Mouse (Mus musculus) kidney, adult 9 months (tissue): ENCODE measurements at regions not wholly inside any gene's neighbourhood (a gene's known extent, or its start where the extent isn't known, plus 50 kb on each side); places are given as distances from the start of the nearest gene placed in this dataset.

ENCODE experiments used
- DNase-seq: peaks from one replicate; pipeline ENCODE4 v3.0.0; 2022

DNA sequence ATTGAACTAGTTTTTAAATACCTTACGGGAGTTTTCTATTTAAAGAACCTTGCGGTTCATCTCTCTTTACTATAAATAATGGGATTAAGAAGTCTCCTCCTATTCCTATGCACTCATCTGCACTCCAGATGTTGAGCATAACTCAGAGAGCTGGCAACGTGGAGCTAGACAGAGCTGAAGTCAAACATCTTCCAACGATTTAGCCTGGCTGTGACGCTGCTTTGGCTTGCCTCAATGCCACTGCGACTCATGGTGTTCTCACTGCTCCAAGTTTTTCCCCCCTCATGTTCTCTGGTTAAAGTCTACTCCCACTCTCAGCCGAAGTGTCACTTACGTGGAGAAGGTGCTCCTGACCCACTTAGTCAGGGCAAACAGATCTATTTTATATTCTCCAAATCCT, 277.3 kb upstream of the Gjb5 start:
- no peak for DNase-seq

DNA sequence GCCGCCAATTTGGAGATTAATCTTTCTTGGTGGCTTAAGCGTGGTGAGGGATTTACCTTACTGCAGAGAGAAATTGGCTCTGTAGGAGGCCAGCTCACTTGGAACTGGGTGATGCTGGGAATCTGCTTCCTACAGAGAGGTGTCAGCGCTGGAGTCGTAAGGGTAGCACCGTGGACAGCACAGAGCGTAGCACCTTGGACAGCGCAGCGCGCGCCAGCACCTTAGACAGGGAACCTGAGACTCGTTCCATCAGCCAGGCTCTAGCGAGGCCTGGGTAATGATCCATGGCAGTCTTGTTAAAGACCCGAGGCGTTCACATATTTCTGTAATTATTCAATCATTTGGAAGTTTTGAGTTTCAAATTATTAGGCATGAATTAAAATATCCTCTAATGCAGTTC, 261.9 kb upstream of the Gjb5 start:
- DNase-seq, result peak; percentile 24

DNA sequence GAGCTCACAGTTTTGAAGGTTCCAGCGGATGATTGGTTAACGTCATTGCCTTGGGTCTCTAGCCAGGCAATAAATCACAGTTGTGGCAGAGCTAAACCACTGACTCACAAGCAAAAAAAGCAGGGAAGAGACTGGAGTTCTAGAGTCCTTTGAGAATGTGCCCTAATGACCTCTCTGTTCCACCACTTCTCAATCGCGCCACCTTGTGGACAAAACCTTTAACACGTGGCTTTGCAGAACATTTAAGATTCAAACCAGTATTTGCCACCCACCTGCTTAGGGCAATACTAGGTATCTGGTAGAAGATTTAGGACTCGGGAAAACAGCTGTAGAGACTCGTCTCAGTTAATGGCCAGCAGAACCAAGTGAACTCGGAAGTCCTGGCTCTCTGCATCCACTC, 254.8 kb upstream of the Gjb5 start:
- DNase-seq, result peak; percentile 61

DNA sequence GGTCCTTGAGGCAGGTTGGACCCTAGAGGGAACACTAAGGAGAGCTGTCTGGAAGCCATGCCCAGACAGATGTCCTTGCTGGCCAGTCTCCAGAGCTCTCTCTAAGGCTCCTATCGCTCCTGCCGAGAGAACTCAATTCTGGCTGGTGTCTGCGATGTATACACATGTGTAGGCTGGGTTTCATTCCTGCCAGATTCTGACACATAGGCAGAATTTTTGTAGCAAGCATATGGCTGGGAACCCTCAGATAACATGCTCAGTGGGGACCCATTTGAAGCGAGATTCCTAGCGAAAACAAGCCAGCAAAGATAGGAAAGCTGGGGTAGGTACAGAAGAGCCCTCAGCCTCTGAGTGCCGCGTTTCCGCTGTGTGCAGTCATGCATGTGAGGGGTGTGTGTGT, 242.9 kb upstream of the Gjb5 start:
- no peak for DNase-seq

DNA sequence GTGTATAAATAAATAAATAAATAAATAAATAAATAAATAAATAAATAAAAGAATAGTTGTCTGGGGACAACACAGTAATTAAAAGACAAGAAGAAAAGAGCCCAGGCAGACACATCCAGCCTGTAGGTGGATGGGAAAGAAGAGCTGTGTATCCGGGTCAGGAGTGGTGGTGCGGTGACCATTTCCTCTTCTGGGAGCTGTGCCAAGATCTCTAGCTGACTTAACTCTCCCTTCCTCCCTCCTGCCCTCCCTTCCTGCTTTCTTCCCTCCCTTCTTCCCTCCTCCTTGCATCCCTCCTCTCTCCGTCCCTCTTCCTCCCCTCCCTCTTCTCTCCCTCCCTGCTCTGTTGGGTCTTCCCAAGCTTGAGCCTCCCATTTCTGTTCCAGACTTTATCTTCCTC, 240.6 kb upstream of the Gjb5 start:
- DNase-seq, result no peak

DNA sequence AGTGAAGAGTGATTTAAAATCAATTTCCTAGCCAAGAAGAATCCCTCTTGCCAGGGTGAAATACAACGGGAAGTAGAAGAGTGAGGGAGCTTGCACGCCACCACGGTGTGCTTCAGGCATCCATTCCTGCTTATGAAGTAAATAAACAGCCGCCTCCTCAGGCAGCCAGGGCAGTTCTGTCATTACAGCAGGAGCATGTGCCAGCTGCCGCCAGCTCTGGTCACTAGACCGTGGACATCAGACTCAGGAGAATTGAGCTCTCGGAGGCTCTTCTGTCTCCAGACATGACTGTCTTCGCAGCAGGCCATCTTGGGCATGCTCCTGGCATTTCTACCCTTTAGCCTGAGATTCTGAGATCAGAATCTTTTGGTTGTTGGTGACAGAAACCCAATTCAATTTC, 236.1 kb upstream of the Gjb5 start:
- DNase-seq, result peak; percentile 2

DNA sequence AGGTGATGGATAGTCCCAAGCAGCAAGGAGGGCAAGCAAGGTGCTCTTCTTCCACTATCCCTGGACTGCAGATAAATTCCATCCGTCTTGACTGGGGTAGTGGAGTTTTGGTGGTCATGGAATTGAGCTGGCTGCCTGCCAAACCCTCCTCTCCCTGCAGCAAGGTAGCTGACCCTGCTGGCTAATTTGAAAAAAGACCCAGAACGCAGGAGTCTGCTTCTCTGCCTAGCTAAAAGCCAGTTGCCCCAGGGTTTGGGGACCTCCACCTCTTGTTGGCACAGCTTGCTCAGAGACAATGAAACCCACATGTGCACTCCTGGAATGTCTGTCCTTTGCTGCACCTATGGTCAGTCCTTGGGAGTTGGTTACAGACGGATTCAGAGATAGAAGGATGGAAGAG, 233.6 kb upstream of the Gjb5 start:
- DNase-seq, result no peak

DNA sequence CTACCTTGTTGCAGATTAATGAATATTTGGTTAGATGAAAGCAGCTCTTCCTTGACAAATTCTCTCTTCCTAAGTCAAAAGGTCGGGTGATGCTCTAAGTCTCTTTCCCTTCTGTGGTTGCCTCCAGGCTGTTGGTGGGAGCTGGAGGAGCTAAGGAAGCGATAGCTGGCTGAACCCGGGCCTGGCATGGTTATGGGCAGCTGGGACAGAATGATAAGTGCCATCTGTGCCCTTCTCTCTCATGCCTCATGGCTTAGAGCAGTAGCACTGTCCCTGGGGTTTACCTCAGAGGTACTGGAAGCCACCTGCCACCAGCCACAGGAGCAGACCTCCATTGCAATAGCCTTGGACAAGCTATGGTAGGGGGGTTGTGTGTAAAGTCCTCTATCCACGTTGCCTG, 228.8 kb upstream of the Gjb5 start:
- no peak for DNase-seq

DNA sequence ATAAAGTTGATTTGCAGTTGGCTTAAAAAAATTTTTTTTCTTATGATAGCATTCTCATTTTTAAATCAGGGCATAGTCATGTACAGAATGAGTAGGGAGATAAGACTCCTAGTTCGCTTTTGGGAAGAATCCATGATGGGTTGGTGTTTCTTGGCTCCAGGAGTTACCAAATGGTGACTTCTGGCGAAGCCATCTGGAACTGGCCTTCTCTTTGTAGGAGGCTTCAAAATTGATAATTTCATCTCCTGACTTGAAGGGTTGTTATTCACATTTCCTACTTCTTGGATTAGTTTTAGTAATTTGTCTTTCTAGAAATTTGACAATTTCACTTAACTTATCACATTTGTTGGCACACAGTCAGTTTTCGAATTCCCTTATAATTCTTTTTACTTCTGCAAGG, 218.5 kb upstream of the Gjb5 start:
- DNase-seq, result no peak

DNA sequence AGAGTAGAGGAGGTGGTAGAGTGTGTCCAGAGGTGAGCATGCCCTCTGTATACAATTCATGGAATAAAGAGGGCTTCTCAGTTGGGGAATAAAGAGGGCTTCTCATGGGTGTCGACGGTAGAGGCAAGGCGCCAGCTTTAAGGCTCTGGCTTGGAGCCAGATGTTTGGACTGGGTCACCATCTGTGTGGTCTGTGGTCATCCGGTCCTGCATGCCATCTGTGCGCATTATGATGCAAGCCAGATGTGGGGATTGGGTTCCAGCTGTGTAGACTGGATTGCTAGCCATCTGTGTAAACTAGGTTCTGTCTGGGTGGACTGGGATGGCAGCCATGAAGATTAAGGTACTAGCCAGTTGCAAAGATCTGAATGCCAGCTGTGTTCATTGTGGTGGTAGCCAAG, 204.6 kb upstream of the Gjb5 start:
- DNase-seq, result no peak

DNA sequence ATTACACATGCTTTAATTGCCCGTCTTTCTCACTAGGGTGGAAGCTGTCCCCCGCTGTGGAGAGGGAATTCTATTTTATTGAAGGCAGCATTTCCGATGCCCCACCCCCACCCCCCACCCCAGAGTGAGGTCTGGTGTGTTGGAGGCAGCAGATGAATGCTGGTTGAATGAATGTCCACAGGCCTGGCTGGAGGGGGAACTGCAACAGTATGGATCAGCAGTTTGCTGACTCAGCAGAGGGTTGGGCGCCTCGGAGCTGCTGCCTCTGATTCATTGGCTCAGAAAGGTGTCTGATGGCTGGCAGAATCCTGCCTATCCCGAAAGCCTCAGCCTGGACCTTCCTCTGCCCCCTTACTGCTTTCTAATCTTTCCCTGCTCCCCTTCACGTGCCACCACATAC, 200.6 kb upstream of the Gjb5 start:
- no peak for DNase-seq

DNA sequence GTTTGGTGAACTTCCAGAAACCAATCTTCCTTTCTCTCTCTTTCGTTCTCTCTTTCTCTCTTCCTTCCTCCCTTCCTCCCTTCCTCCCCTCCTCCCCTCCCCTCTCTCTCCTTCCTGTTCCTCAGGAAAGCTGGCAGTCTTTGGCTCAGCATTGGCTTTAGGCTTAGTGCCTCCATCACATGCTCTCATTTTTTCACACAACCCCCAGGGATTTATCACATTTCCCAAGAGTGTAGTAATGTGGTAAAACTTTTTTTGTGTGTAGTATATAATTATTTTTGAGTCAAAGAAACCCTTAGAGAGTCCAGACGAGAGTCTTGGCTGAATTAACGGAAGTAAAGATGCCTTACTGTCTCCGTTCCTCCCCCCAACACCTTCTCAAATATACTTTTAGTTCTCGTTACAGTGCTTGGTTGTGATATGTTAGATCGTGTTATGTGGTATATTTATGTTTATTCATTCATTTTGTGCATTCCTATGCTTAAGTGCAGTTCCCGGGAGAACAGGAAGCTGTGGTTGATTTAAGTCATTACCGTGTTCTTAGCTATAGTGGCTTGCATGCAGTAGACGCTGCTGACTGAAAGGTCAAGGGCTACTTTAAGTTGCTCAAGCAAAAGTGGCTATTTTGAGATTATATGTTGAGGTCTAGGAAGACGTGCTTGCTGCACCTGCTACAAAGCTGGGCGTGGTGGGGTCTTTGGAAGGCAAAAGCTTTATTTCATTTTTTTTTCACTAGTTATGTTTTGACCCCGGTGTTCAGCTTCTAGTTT, 194.7 kb upstream of the Gjb5 start:
- no peak for DNase-seq

DNA sequence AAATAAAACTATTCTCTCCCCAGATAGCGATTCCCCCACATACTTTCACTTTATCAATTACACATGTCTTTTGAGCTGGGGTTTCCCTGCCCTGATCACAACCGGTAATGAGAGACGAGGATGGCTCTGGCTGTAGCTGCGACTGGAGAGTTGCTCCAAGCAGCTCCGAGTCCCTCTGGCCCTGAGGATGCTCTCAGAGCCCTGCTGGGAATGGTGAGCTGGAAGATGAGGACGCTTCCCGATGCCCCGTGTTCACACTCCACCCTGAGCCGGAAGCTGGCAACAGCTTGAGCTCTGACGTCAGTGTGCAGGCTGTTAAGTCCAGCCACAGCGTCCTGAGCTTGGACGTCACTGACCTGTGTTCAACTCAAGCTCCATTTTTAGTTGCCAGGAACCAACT, 191.6 kb upstream of the Gjb5 start:
- no peak for DNase-seq

DNA sequence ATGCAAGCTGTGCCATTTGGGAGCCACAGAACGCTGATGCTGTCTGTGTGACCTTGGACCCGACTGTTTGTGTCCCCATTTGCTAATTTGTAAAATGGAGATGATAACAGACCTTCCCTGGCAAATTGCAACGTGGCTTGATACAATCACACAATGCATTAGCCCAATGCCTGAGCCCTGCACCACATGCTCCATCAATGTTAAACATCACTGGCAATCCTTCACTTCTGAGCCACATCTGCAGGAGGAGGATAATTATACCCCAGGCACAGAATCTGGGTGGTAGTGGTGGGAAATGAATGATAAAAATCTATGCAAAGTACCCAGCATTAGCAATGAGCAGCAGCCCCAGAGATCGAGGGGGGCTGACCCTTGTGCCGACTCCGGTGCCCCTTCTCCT, 191.0 kb upstream of the Gjb5 start:
- no peak for DNase-seq

DNA sequence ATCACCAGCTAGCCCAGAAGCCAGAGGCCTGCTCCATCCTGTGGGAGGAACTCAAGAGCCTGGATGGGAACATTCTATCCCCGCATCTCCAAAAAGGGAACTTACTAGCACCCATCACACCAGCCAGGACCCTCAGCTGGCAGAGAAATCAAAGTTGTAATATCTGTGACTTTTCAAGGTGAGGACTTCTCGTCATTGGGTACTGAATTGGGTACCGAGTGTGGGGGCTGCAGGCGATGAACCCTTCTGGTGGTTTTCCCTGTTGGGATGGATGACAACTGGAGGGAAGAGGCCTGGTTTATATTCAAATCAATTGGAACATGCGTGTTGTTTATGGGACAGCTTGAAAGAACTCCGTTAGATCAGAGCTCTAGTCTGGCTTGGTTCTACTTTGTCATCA, 187.1 kb upstream of the Gjb5 start:
- no peak for DNase-seq

DNA sequence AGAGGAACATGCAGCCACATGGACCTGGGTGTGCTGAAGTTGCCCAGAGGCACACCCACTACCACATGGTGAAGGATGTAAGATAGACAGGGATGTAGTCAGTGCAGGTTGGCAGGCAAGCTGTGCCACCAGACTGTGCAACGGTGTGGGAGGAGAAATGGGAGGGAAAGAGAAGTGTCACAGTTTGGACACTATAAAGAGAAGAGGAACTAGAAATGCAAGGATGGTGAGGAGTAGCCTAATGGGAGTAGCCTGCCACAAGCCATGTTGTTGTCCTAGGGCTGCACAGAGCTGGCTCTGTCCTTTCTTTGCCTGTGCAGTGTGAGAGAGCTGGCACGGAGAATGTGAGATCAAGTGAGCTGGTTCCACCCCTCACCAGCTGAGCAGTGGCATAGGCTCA, 185.3 kb upstream of the Gjb5 start:
- DNase-seq, result no peak

DNA sequence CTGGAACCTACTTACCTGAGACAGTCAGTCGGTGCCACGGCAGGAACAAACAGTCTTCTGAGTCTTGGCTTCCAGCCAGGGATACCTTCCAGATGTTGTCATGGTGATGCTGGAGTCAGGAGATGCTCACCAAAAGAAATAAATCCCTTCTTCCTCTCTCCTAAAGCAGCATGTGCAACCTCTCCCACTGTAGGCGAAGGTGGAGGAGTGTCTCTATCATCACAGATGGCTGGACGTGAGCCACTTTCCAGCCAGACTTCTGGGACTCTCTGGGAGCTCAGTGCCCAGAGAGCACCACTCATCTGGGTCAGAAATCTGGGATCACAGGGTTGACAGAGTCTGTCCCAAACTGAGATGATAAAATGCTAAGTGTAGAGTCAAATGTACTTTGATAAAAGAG, 184.8 kb upstream of the Gjb5 start:
- no peak for DNase-seq

DNA sequence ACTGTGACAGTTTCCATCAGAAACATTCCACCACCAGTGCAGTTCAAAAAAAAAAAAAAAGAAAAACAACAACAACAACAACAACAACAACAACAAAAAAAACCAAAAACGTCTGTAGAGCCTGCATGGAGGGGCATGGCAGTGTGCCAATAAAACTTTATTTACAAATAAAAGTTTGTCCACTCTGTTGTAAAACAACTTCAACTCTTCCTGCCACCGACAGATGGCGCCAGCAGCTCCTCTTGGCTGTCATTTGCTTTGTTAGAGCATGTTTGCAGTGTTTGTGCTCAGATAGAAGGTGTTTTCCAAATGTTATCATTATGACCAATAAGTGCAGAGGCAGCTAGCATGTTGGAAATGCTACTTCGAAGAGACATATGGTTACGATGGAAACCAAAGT, 179.0 kb upstream of the Gjb5 start:
- DNase-seq, result no peak

DNA sequence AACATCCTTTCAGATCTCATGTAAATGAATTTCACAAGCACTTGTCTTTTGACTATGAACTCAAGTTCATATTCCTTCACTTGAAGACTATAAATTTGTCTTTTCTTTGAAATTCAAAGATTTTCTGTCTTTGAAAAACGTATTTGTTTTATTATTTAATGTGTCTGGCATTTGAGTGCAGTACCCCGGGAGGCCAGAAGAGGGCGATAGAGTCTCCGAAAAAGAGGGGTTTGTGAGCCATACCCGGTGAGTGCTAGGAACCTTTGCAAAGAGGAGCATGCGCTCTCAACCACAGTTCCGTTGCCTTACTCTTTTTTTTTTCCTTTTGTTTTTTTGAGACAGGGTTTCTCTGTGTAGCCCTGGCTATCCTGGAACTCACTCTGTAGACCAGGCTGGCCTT, 177.6 kb upstream of the Gjb5 start:
- DNase-seq, result no peak

DNA sequence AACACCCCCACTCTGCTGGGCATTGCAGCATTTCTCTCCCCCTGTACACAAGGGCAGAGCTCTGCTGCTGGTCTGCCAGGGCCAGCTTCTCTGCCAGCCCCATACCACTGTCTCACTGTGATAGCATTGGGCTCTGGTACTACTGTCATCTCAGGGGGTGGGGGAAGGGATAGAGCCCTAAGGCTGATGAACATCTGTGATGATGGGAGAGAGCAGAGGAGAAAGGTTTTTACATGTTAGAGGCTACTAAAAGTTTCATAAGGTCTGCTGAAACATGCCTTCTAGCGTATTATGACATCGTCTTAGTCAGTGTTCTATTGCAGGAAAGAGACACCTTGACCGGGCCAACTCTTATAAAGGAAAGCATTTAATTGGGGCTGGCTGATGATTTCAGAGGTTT, 176.4 kb upstream of the Gjb5 start:
- no peak for DNase-seq

DNA sequence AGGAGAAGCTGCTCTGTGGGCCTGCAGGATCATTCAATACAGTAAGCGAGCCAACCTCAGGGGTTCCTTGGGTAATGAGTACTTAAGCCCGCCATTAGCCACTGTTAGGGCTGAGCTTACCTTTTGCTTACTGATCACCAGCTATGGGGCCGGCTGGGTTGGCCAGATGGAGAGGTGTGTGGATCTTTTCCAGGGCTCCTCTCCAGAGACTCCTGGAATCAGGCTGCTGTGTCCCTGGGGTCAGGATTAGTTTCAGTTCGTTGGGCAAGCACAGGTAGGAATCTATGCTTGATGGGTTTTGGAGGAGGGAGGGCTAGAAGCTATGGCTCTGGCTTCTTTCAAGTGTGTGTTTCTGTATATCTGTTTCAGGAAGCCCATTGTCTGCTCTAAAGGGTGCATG, 175.7 kb upstream of the Gjb5 start:
- DNase-seq, result peak; percentile 22

DNA sequence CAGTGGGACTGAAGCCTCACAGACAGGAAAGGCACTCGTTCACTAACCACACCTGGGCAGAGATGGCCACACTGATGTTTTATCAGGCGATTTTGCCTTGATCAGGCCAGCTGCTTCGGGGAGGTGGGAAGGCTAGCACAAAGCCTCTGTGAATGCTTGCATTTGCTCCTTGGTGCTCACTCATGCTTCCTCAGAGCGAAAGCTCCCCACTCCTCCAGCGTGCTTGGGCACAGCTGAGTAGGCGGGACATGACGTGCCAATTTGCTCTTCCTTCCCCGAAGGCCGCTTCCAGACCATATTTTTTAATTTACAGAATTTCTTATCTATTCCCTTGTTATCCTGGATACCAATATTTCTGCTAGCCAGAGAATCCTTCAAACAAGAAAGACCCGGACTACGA, 172.8 kb upstream of the Gjb5 start:
- no peak for DNase-seq

DNA sequence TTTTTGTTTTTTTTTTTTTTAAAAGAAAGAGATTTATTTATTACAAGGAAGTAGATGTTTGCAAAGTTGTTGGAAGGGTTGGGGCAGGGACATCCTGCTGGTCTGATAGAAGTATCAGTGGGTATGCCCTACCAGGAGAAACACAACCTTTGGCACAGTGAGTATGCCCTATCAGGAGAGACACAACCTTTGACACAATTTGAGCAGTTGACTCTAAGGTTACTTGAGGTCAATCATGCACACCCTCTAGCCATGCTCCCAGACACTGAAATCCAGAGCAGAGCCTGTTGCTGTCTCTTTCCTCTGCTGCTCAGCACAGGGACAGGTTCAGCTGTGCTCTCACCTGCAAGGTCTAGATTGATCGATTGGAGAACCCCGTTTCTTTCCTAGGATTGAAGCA, 164.2 kb upstream of the Gjb5 start:
- no peak for DNase-seq

DNA sequence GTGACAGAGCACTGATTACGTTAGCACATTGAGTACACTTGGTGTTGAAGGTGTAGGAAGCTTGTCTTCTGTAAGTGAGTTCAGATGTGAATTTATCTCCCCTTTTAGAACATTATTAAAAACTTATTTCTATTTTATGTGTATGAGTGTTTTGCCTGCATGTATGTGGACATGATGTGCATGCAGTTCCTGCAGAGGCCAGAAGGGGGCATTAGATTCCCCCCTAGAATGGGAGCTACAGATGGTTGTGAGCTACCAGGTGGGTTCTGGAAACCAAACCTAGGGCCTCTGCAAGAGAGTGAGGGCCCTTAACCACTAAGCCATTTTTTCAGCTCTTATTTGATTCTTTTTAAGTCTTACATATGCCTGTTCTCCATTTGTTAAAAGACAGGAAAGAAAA, 160.0 kb upstream of the Gjb5 start:
- DNase-seq, result peak; percentile 26

DNA sequence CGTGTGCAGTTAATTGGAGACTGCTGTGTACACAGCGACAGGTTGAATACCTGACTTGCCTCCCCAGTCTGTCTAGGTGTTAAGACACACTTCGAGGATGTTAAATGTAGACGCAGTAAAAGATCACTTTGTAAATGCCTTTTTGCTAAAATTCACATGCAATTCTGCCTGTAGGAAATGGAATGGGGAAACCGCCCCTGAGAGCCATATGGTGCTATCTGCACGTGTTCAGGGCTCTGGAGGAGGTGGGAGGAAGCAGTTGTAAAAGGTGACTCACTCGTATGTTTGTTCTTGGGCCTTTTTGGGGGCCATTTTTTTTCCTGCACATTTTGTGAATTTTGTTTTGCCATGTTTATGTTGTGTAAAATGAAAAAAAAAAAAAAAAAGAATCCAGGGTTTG, 159.6 kb upstream of the Gjb5 start:
- no peak for DNase-seq

DNA sequence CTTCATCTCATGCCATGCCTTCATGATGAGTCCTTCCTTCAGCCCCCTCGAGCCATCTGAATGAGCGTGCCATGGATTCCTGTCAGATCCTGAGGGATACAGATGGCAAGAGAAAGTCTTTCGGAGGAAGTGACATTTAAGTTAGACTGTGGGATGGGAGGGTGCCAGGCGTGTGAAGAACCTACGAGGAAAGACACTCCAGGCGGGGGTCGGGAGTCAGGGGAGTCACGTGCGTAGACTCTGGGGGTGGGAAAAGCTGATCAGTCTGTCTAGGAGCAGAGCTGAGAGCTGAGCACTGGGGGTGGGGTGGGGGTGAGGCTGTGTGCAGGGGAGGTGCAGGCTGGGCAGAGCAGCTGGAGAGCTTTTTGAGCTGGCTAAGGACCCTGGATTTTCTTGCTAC, 152.0 kb upstream of the Gjb5 start:
- DNase-seq, result no peak
